Mouse (Mus musculus): ENCODE data around the gene Top3a. TPM values are rescaled to one million over a fixed set of nuclear protein-coding genes. Genes with fewer than 3 reads are reported as not detected.

Gene Top3a
- 1 to 10 TPM; 3.2 to 6.6 TPM for polyA plus RNA-seq (2012; fragmentation: generic; extraction: Trizol)

GRCm38 (mm10) chr11:60776829-60777740, at the start of gene Top3a, which contains the start of gene Smcr8:
Gene Top3a (minus strand): TSS chr11:60777365.
Gene Smcr8 (plus strand): TSS chr11:60777524.

GRCm38 (mm10) chr11:60811618-60812017, 34.5 kb upstream of the Top3a start, which contains the start of gene Shmt1:
Gene Shmt1 (minus strand): TSS chr11:60811718.

GRCm38 (mm10) chr11:60728260-60728761, 48.9 kb downstream of the Top3a start, which contains the start of gene Mief2:
Gene Mief2 (plus strand): TSS chr11:60728398.

GRCm38 (mm10) chr11:60726601-60727391, 50.4 kb downstream of the Top3a start, which contains the start of gene Flii:
Gene Flii (minus strand): TSS chr11:60727263.

GRCm38 (mm10) chr11:60699524-60700075, 77.6 kb downstream of the Top3a start, which contains the start of gene Llgl1:
Gene Llgl1 (plus strand): TSS chr11:60699723.

Other genes starting within 250 kb of the Top3a start
- 10 to 100 TPM in 1 of 2 experiments, 1 to 10 TPM in 1; 3.2 to 18.2 TPM for gene Alkbh5, start 241.0 kb downstream of the Top3a start, polyA plus RNA-seq (2012; fragmentation: generic; extraction: Trizol)
- 10 to 100 TPM; 17.3 to 50.5 TPM for gene Llgl1, start 77.6 kb downstream of the Top3a start, polyA plus RNA-seq (2012; fragmentation: generic; extraction: Trizol)
- 100 to 1,000 TPM; 211 to 261 TPM for gene Flii, start 50.1 kb downstream of the Top3a start, polyA plus RNA-seq (2012; fragmentation: generic; extraction: Trizol)
- gene Mief2, start 49.0 kb downstream of the Top3a start, polyA plus RNA-seq (2012; fragmentation: generic; extraction: Trizol): 10 to 100 TPM in 1 of 2 experiments, 1 to 10 TPM in 1; 8.7 to 17.1 TPM
- gene Smcr8, start 159 bp upstream of the Top3a start, polyA plus RNA-seq (2012; fragmentation: generic; extraction: Trizol): 1 to 10 TPM; 1.1 to 5.6 TPM
- 10 to 100 TPM in 1 of 2 experiments, 1 to 10 TPM in 1; 5.5 to 31.4 TPM for gene Shmt1, start 34.4 kb upstream of the Top3a start, polyA plus RNA-seq (2012; fragmentation: generic; extraction: Trizol)
- 10 to 100 TPM; 47.5 to 50.5 TPM for gene Dhrs7b, start 53.3 kb upstream of the Top3a start, polyA plus RNA-seq (2012; fragmentation: generic; extraction: Trizol)
- gene Tmem11, start 101.9 kb upstream of the Top3a start, polyA plus RNA-seq (2012; fragmentation: generic; extraction: Trizol): 10 to 100 TPM; 47.4 to 52.3 TPM
- gene Natd1, start 137.4 kb upstream of the Top3a start, polyA plus RNA-seq (2012; fragmentation: generic; extraction: Trizol): 10 to 100 TPM in 1 of 2 experiments, 1 to 10 TPM in 1; 3.7 to 30.6 TPM
- 100 to 1,000 TPM in 1 of 2 experiments, 10 to 100 TPM in 1; 95.4 to 113 TPM for gene Map2k3, start 154.7 kb upstream of the Top3a start, polyA plus RNA-seq (2012; fragmentation: generic; extraction: Trizol)
- gene Kcnj12, start 245.2 kb upstream of the Top3a start, polyA plus RNA-seq (2012; fragmentation: generic; extraction: Trizol): under 1 TPM; 0.06 to 0.07 TPM

Measured in C3H10T1/2 (cell line).